Mouse (Mus musculus) left cerebral cortex, postnatal 36 days (tissue): ENCODE data around the gene Cyp2c54. TPM values are rescaled to one million over a fixed set of nuclear protein-coding genes. Genes with fewer than 3 reads are reported as not detected.
"Not testable (repeated sequence)": the region's sequence is repeated elsewhere in the genome, so short reads cannot be mapped to it uniquely, and the experiment has no call there.

ENCODE experiments used
- DNase-seq, 2 experiments: peaks; one replicate each; pipeline ENCODE4 v3.0.0; 2021 to 2022; ENCODE audit warnings: low spot score in 2 of 2, mixed read lengths in 1 of 2
- intact Hi-C: fragments of 180-260 bp; cut with DNase I; formaldehyde crosslinking; loops from one replicate; pipeline ENCODE4 v1.15.1; 2025
- total RNA-seq, 2 experiments: library from RNA; stranded (reverse); gene quantifications; 2 replicates each; pipeline ENCODE4 v1.2.3; 2021

Cyp2c54 gene
- total RNA-seq, result not detected

DNA sequence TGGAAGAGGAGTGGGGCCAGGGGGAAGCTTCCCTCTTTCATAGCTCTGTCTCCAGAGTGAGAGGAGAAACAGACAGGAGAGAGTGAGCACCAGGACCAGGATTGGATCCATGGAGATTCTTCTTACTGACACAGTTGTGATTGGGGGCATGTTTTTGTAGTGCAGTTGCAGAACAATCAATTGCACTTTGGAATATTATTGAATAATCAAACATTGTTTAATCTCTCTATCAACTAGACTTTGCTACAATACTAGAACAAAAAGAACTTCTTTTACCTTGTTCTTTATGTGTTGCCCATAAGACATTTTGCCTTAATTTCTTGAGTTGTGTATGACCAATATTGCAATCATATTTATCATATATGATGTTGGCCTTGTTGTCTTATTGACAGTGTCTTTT, at the start of gene Cyp2c54:
Cyp2c54 (minus strand) TSS at position 127 of the 400 bp plus-strand sequence.
- intact Hi-C loops, result no loop called here
- DNase-seq, result no peak

DNA sequence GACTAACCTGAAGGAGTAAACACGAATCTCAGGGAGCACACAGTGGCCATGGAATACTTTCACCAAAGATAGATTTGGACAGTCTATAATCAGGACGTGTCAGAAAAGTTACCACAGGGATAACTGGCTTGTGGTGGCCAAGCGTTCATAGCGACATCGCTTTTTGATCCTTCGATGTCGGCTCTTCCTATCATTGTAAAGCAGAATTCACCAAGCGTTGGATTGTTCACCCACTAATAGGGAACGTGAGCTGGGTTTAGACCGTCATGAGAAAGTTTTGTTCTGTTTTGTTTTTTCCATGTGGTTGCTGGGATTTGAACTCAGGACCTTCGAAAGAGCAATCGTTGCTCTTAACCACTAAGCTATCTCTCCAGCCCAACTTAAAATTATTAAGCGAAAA, 46.0 kb upstream of the Cyp2c54 start:
- DNase-seq, intact Hi-C loops: not testable (repeated sequence)

GRCm38 (mm10) chr19:40091111-40091510, 17.5 kb upstream of the Cyp2c54 start:
- DNase-seq, result no peak
- intact Hi-C loops, result no loop called here

DNA sequence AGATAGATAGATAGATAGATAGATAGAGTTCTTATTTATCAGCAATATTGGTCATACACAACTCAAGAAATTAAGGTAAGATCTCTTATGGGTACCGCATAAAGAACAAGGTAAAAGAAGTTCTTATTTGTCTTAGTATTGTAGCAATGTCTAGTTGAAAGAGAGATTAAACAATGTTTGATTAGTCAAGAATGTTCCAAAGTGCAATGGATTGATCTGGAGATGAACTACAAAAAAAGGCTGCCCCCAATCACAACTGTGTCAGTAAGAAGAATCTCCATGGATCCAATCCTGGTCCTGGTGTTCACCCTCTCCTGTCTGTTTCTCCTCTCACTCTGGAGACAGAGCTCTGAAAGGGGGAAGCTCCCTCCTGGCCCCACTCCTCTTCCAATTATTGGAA, 15.8 kb upstream of the Cyp2c54 start, which contains the start of gene Cyp2c50:
Cyp2c50 (plus strand) TSS at position 268 of the 400 bp plus-strand sequence.
- intact Hi-C loops, DNase-seq: not testable (repeated sequence)

- no peak for DNase-seq
- intact Hi-C loops, result no loop called here
Observed at GRCm38 (mm10) chr19:40088381-40088780, 14.8 kb upstream of the Cyp2c54 start.

GRCm38 (mm10) chr19:39992140-39992539, 81.5 kb downstream of the Cyp2c54 start, which contains the start of gene Cyp2c37:
TSS of gene Cyp2c37 (plus strand) at chr19:39992424.
- not testable (repeated sequence) for DNase-seq

DNA sequence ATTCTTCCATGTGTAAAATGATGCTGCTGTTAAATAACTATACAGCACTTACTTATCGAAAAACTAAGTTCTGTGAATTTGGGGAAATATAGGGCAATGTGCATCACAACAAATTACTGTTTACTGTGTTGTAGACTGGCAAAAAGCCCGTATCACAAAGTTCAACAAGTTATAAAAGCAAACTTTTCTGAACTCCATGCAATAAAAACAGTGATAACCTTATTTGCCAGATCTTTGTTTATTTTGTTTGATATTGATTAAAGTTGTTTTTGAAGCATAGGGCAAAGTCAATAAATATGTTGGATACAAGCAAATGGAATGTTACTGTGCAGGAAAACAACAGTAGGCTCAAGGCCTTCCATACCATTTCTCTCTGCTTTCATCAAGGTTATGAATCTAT, 84.2 kb downstream of the Cyp2c54 start:
- intact Hi-C loops, result no loop called here
- no peak for DNase-seq

More at GRCm38 (mm10) chr19:39992140-39992539, 81.5 kb downstream of the Cyp2c54 start, which contains the start of gene Cyp2c37:
- intact Hi-C loops, result not testable (repeated sequence)

Other genes starting within 250 kb of the Cyp2c54 start
- gene Cyp2c69, start 187.0 kb downstream of the Cyp2c54 start, total RNA-seq, result not detected
- not detected for gene Cyp2c37, start 81.4 kb downstream of the Cyp2c54 start, total RNA-seq
- not detected for gene Cyp2c50, start 15.9 kb upstream of the Cyp2c54 start, total RNA-seq
- gene Cyp2c70, start 113.5 kb upstream of the Cyp2c54 start, total RNA-seq, result 1 to 10 TPM; 1.5 to 2.2 TPM
- gene Pdlim1, start 198.0 kb upstream of the Cyp2c54 start, total RNA-seq, result 10 to 100 TPM; 16.1 to 21.2 TPM